Mouse (Mus musculus) MEL (cell line): Measurements from ENCODE around the gene Fam111a. TPM values are rescaled to one million over a fixed set of nuclear protein-coding genes. Genes with fewer than 3 reads are reported as not detected.

ENCODE experiments used
- DNase-seq: peaks from one replicate; pipeline ENCODE4 v3.0.0; 2011; ENCODE audit warnings: low read depth, low spot score
- H3K27ac ChIP-seq: 2 replicates; pipeline ENCODE4 v1.5.1; 2012; ENCODE audit warnings: low read depth, mild to moderate bottlenecking, control low read depth, low read length, moderate library complexity; ENCODE audit not compliant: control insufficient read depth
- H3K27me3 ChIP-seq, 2 experiments: fragments of 150-350 bp in 1 of 2; sonication (generic) in 1 of 2; 2 replicates each; pipeline ENCODE4 v1.6.1; 2012; ENCODE audit warnings: low read length in 2 of 2, mild to moderate bottlenecking in 2 of 2, improper control_type of control experiment in 1 of 2, moderate library complexity in 1 of 2; ENCODE audit not compliant: insufficient read depth in 2 of 2, control insufficient read depth in 1 of 2
- H3K36me3 ChIP-seq, 2 experiments: 2 replicates each; pipeline ENCODE4 v1.6.1; 2012 to 2014; ENCODE audit warnings: low read length in 2 of 2, improper control_type of control experiment in 1 of 2, inconsistent platforms in 1 of 2, mild to moderate bottlenecking in 1 of 2; ENCODE audit not compliant: insufficient read depth in 2 of 2, control insufficient read depth in 1 of 2
- H3K4me1 ChIP-seq, 2 experiments: fragments of 150-350 bp in 1 of 2; sonication (generic) in 1 of 2; 2 replicates each; pipeline ENCODE4 v1.6.1; 2012; ENCODE audit warnings: low read length in 2 of 2, improper control_type of control experiment in 1 of 2, mild to moderate bottlenecking in 1 of 2; ENCODE audit not compliant: insufficient read depth in 2 of 2, control insufficient read depth in 1 of 2
- H3K4me3 ChIP-seq, 2 experiments: fragments of 150-350 bp in 1 of 2; sonication (generic) in 1 of 2; 2 replicates each; pipeline ENCODE4 v1.5.1; 2012; ENCODE audit warnings: low read depth in 2 of 2, low read length in 2 of 2, mild to moderate bottlenecking in 2 of 2, moderate library complexity in 2 of 2, control low read depth in 1 of 2, improper control_type of control experiment in 1 of 2; ENCODE audit not compliant: control insufficient read depth in 1 of 2, insufficient read depth in 1 of 2
- H3K79me2 ChIP-seq: 2 replicates; pipeline ENCODE4 v1.6.1; 2012; ENCODE audit warnings: mild to moderate bottlenecking, low read length, moderate library complexity; ENCODE audit not compliant: control insufficient read depth, poor library complexity, insufficient read depth
- H3K9ac ChIP-seq: 2 replicates; pipeline ENCODE4 v1.6.1; 2012; ENCODE audit warnings: low read depth, mild to moderate bottlenecking, control low read depth, low read length, moderate library complexity; ENCODE audit not compliant: control insufficient read depth, poor library complexity, severe bottlenecking
- H3K9me3 ChIP-seq: fragments of 150-350 bp; sonication (generic); replicated peaks from 2 replicates; pipeline ENCODE4 v1.6.1; 2012; ENCODE audit warnings: mild to moderate bottlenecking, low read length, improper control_type of control experiment, moderate library complexity; ENCODE audit not compliant: insufficient read depth
- CHD2 ChIP-seq: IDR thresholded peaks from 2 replicates; pipeline ENCODE4 v1.6.1; 2011; ENCODE audit warnings: low read length, improper control_type of control experiment
- CTCF ChIP-seq, 3 experiments: IDR thresholded peaks in 2 of 3; conservative IDR thresholded peaks in 1 of 3; 2 replicates each; pipeline ENCODE4 v1.5.1; 2011 to 2012; ENCODE audit warnings: low read length in 3 of 3, low read depth in 2 of 3, mild to moderate bottlenecking in 2 of 3, improper control_type of control experiment in 1 of 3, inconsistent platforms in 1 of 3, mixed read lengths in 1 of 3, moderate library complexity in 1 of 3; ENCODE audit not compliant: control insufficient read depth in 1 of 3, insufficient read depth in 1 of 3, poor library complexity in 1 of 3, severe bottlenecking in 1 of 3
- ELF1 ChIP-seq: IDR thresholded peaks from 2 replicates; pipeline ENCODE4 v1.6.1; 2014; ENCODE audit warnings: low read depth, mild to moderate bottlenecking, inconsistent platforms, low read length, improper control_type of control experiment, moderate library complexity
- EP300 ChIP-seq, 2 experiments: IDR thresholded peaks; 2 replicates each; pipeline ENCODE4 v1.6.1; 2011; ENCODE audit warnings: improper control_type of control experiment in 2 of 2, low read length in 2 of 2, low read depth in 1 of 2, mild to moderate bottlenecking in 1 of 2
- GATA1 ChIP-seq: IDR thresholded peaks from 2 replicates; pipeline ENCODE4 v1.6.1; 2011; ENCODE audit warnings: low read depth, low read length, improper control_type of control experiment
- HCFC1 ChIP-seq: IDR thresholded peaks from 2 replicates; pipeline ENCODE4 v1.6.1; 2012; ENCODE audit warnings: low read depth, mild to moderate bottlenecking, inconsistent platforms, low read length, improper control_type of control experiment, moderate library complexity
- MAFK ChIP-seq: IDR thresholded peaks from 2 replicates; pipeline ENCODE4 v1.6.1; 2011; ENCODE audit warnings: low read depth, mild to moderate bottlenecking, low read length, improper control_type of control experiment, borderline replicate concordance
- MXI1 ChIP-seq: IDR thresholded peaks from 2 replicates; pipeline ENCODE4 v1.6.1; 2011; ENCODE audit warnings: mild to moderate bottlenecking, low read depth, low read length, improper control_type of control experiment
- NELFE ChIP-seq: IDR thresholded peaks from 2 replicates; pipeline ENCODE4 v1.6.1; 2011; ENCODE audit warnings: low read depth, low read length, improper control_type of control experiment
- NRF1 ChIP-seq: IDR thresholded peaks from 2 replicates; pipeline ENCODE4 v1.6.1; 2014; ENCODE audit warnings: low read depth, mild to moderate bottlenecking, inconsistent platforms, low read length, improper control_type of control experiment, moderate library complexity; ENCODE audit not compliant: poor library complexity, insufficient read depth, severe bottlenecking
- POLR2A ChIP-seq, 2 experiments: IDR thresholded peaks; 2 replicates each; pipeline ENCODE4 v1.6.1; 2011 to 2012; ENCODE audit warnings: low read length in 2 of 2, mild to moderate bottlenecking in 2 of 2, control low read depth in 1 of 2, improper control_type of control experiment in 1 of 2, low read depth in 1 of 2, moderate library complexity in 1 of 2; ENCODE audit not compliant: control insufficient read depth in 1 of 2, insufficient read depth in 1 of 2, poor library complexity in 1 of 2
- SIN3A ChIP-seq: IDR thresholded peaks from 2 replicates; pipeline ENCODE4 v1.6.1; 2012; ENCODE audit warnings: low read length, improper control_type of control experiment, inconsistent platforms
- SMC3 ChIP-seq: IDR thresholded peaks from 2 replicates; pipeline ENCODE4 v1.6.1; 2011; ENCODE audit warnings: low read depth, low read length, improper control_type of control experiment
- TBP ChIP-seq: IDR thresholded peaks from 2 replicates; pipeline ENCODE4 v1.8.0; 2011; ENCODE audit warnings: low read depth, low read length, improper control_type of control experiment
- TCF12 ChIP-seq: IDR thresholded peaks from 2 replicates; pipeline ENCODE4 v1.6.1; 2014; ENCODE audit warnings: low read depth, mild to moderate bottlenecking, inconsistent platforms, low read length, improper control_type of control experiment, moderate library complexity
- ZMIZ1 ChIP-seq: IDR thresholded peaks from 2 replicates; pipeline ENCODE4 v1.6.1; 2012; ENCODE audit warnings: low read depth, mild to moderate bottlenecking, inconsistent platforms, low read length, improper control_type of control experiment, moderate library complexity
- ZNF384 ChIP-seq: IDR thresholded peaks from 2 replicates; pipeline ENCODE4 v1.6.1; 2012; ENCODE audit warnings: low read depth, mild to moderate bottlenecking, inconsistent platforms, low read length, improper control_type of control experiment
- polyA plus RNA-seq, 2 experiments: library from polyadenylated mRNA; stranded (reverse) in 1 of 2; unstranded in 1 of 2; fragments of >175 nt in 1 of 2; fragments of >200 nt in 1 of 2; gene quantifications; 2 replicates each; pipeline versions ENCODE4 v1.2.1 to v1.2.4; 2012; ENCODE audit warnings: low replicate concordance in 2 of 2, low read depth in 1 of 2; ENCODE audit not compliant: insufficient read length in 2 of 2, insufficient read depth in 1 of 2, missing spikeins in 1 of 2
- total RNA-seq: library from RNA; depleted of rRNA; stranded (reverse); fragments of 300-350 nt; gene quantifications from 2 replicates; pipeline ENCODE4 v1.2.3, GENCODE M21; 2012

Fam111a gene
- total and polyA plus RNA-seq, 3 experiments: 56.1 to 157 (median 75.9) TPM

- Histone ChIP-seq H3K4me1 (no peaks in the 10 kb centered on the region), H3K4me3 (no peak overlapping the region), H3K9me3 (no peaks in the 10 kb centered on the region), H3K79me2 (no peaks in the 10 kb centered on the region), H3K27me3 (no peaks in the 10 kb centered on the region), H3K9ac (no peak overlapping the region), H3K27ac (no peak overlapping the region), H3K36me3 (no peaks in the 10 kb centered on the region; a peak in 1 of 4 replicates)
- TF ChIP-seq HCFC1: no peak
- no peak for TF ChIP-seq GATA1
- no peak for TF ChIP-seq CHD2
- DNase-seq: no peak
Observed at GRCm38 (mm10) chr19:12556293-12556692, 10.8 kb downstream of the Fam111a start.

GRCm38 (mm10) chr19:12558219-12558618, 12.7 kb downstream of the Fam111a start:
- TF ChIP-seq NRF1 (no peak), MXI1 (no peak), POLR2A (IDR thresholded peaks at IDR 0.05; ENCODE audit: control insufficient read depth in 1 of 2, insufficient read depth in 1 of 2, low read depth in 1 of 2, low read length in 2 of 2, poor library complexity in 1 of 2) (no peak), SMC3 (no peak), TCF12 (no peak), CTCF (IDR thresholded peaks at IDR 0.05 in 2 of 3, conservative IDR thresholded peaks at IDR 0.05 in 1 of 3; ENCODE audit: control insufficient read depth in 1 of 3, insufficient read depth in 1 of 3, low read depth in 2 of 3, low read length in 3 of 3, poor library complexity in 1 of 3, severe bottlenecking in 1 of 3) (no peak), NELFE (no peak), SIN3A (no peak), GATA1 (no peak), ZNF384 (no peak), MAFK (no peak), ZMIZ1 (no peak), ELF1 (no peak)
- Histone ChIP-seq H3K36me3 (no peaks in the 10 kb centered on the region; a peak in 1 of 4 replicates), H3K4me3 (no peak overlapping the region), H3K4me1 (no peaks in the 10 kb centered on the region; a peak in 1 of 4 replicates), H3K79me2 (no peaks in the 10 kb centered on the region), H3K9me3 (no peaks in the 10 kb centered on the region), H3K9ac (no peak overlapping the region), H3K27ac (no peak overlapping the region), H3K27me3 (no peaks in the 10 kb centered on the region)
- DNase-seq: no peak

GRCm38 (mm10) chr19:12564197-12564596, 18.7 kb downstream of the Fam111a start:
- H3K27me3 ChIP-seq: no peaks in the 10 kb centered on the region

More at GRCm38 (mm10) chr19:12564197-12564596, 18.7 kb downstream of the Fam111a start:
- Histone ChIP-seq H3K9ac (no peak overlapping the region), H3K36me3 (peaks cover 0 to 15% of the 10 kb centered on the region in 2 experiments; a peak in 2 of 4 replicates), H3K79me2 (no peaks in the 10 kb centered on the region), H3K4me1 (peaks cover 2 to 8% of the 10 kb centered on the region in 2 experiments; a peak in 3 of 4 replicates), H3K9me3 (no peaks in the 10 kb centered on the region), H3K4me3 (no peak overlapping the region), H3K27ac (peak overlapping the region; percentile 39; the same call in 1 of the 2 replicates)
- DNase-seq: peak; percentile 52
- TF ChIP-seq ZNF384: peak; percentile 77
- TF ChIP-seq EP300 (IDR thresholded peaks at IDR 0.05; ENCODE audit: low read depth in 1 of 2, low read length in 2 of 2): peak in 1 of 2 experiments; percentile 82; a peak in 2 of 4 replicates
- no peak for TF ChIP-seq TBP
